Mouse (Mus musculus) cortical plate, adult 2 months (tissue): Measurements from ENCODE around the gene Col28a1.

Experiments
- CTCF ChIP-seq: fragments of 200-500 bp; IDR thresholded peaks from 2 replicates; pipeline ENCODE4 v1.5.1; 2011; ENCODE audit warnings: mild to moderate bottlenecking, control low read depth, low read length; ENCODE audit not compliant: insufficient read depth; ENCODE audit errors: extremely low read depth
- POLR2A ChIP-seq: fragments of 200-500 bp; IDR thresholded peaks from 2 replicates; pipeline ENCODE4 v1.6.1; 2011; ENCODE audit warnings: mild to moderate bottlenecking, low read length, control low read depth; ENCODE audit not compliant: insufficient read depth; ENCODE audit errors: extremely low read depth

DNA sequence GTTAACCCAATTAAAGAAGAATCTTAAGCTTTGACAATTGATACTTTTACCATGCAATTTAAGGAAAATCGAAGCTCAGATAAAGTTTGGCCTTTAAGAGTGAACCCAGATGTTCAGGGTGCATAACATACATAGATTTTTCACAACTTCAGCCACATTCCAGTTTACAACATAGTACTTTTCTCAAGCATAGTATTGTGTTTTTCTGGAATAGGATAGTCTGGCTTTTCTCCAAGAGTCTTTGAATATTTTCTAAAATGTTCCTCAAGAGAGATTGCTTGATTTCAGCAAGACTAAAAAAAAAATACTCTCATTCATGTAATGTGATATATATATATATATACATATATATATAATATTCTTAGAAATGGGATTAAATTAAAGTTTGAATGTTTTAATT, 27.7 kb downstream of the Col28a1 start:
- TF ChIP-seq CTCF (no peak), POLR2A (no peak)
